Mouse (Mus musculus): ENCODE measurements around the gene Cmtr1.
"Not testable (repeated sequence)": the region's sequence is repeated elsewhere in the genome, so short reads cannot be mapped to it uniquely, and the experiment has no call there.

The Cmtr1 gene

DNA sequence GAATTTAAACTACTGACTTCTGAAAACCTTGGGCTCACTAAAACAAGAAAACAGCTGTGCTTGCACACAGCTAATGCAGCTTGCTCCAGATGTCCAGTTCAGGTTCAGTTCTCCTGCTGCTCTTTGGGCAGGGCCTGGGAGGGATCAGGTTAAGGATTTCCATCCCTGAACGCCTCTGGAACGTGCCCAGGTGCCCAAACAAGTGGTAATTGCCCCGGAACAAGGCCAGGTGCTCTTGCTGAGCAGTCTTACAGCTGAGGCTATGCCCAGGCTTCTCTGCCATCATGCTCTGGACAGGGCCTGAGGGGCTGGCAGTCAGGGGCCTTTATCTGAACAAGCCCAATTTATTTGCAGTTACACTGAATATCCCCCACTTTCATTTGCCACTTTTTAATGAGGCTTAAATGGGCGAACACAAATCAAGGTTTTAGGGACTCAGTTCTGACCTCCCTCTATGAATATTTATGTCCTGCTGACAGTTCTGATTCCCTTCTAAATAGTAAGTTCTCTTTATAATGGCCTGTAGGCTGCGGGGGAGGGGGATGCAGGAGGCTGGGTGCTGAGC is 46.7 kb downstream of the Cmtr1 start:
- DNase-seq = peak; percentile 46 to 59

DNA sequence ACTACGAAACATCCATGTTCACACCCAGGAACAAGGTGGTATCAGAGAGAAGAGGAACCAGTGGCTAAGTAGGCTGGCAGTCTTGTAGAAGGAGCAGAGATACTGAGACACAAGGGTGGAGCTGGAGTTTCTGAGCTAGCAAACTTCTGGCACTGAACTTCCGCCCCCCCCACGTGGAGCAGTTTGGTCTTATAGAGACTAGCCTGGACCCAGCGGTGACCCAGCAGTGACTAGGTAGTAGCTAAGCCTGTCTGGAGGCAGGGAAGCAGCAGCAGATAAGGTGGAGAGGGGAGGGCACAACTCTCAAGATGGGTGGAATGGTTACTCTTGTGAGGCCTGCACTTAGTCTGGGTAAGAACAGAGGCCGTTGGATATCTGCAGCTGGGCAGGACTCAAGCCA is 48.4 kb downstream of the Cmtr1 start:
- DNase-seq = no peak

DNA sequence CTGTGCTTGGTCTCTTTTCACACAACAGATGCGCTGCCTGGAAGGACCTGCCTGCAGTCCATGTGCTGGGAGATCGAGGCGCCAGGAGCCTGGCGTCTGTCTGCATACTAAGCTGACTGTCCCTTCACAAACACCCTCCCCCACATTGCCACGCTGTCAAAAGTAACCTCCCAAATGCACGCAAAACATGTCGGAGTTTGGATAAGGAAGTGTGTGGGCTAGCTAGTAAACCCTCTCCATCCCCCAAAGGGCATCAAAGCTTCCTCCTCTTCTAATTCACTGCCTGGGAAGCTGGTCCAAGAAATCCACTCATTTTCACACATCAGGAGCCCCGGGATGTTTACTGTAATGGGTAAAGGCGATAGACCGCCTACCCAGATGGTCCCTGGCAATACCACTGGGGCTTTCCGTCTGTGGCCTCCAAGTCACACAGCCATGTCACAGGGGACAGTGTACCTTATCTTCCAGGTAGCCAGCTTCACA is 50.2 kb downstream of the Cmtr1 start:
- DNase-seq = no peak

DNA sequence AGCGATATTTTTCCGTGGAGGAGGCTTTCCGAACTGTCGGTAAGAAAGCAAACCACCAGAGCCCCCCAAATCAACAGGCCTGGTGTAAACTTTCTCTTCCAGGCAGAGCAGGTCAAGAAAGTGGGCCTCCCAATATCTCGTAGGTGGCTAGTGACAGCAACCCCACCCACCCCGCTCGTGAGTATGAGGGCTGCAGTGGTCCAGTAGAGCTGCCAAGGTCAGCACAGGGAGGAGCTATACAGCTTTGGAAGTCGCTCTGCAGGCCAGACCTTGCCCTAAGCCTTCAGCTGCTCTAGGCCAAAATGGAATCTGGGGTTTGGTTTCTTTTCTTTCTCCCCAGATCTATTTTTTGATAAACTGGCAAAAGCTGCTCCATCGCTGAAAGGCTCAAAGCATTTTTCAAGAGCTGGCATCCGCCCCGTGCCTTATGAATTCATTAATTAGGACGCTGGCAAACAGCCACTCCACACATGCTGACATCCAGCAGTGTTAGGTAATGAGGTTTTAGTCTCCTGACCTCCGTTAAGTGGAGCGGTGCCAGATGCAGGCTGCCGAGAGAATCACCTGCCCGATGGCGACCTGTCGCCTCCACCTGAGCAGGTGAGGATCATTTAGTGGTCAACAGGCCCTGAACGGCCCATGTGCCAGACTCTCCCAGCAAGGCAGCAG is 50.8 kb downstream of the Cmtr1 start:
- peak; percentile 89 for DNase-seq

DNA sequence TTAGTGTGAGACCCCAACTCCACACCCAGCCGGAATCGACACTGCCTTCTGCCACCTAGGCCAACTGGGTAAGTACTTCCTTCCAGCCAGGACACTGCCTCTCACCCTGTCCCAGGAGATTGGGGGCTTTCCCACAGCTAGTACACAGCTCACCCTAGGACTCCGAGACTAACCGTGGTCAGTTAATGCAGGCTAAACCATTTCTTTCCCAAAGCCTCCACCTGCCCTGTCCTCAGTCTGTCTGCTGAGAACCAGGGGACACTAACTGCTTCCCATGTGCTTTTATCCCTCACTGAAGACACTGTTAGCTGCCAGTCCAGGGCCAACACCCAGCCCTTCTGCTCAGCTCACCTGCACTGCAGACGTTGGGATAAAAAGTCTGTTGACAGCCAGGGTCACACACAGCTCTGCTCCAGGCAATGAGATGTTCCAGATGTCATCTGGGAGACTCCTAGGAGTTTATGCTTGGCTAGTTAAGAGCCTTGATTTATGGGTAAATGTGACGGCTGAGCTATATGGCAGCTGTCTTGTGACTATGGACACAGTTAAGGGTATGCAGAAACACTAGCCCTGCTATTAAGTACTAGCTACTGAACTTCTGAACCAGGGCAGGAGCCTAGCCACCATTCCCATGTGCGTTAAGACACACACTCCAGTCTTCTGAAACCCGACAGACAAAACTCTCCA is 51.5 kb downstream of the Cmtr1 start:
- no peak for DNase-seq

DNA sequence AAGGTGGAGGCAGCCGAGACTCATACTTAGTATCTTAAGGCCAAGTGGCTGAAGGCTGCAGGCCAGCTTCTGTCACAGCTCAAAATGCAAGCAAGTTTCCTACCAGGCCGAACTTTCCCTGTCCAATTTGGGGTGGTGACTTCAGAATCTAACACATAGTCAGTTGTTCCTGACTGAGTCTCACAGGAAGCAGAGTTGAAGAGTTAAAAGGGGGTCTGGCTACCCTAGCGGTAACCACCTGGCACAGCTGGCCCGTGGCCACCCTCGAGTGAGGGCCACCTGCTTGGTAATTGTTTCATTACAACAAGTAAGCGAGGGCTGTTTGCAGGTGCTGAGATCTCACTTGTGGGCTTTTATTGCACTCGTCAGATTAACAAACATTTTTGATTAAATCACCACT is 52.2 kb downstream of the Cmtr1 start:
- no peak for DNase-seq

DNA sequence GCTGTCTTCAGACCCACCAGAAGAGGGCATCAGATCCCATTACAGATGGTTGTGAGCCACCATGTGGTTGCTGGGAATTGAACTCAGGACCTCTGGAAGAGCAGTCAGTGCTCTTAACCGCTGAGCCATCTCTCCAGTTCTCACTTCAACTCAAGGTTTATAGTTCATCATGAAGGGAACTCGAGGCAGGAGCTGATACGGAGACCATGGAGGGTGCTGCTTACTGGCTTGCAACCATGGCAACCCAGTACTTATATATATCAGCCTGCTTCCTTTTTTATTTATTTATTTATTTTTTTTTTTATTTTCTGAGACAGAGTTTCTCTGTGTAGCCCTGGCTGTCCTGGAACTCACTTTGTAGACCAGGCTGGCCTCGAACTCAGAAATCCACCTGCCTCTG is 53.3 kb downstream of the Cmtr1 start:
- DNase-seq = not testable (repeated sequence)

DNA sequence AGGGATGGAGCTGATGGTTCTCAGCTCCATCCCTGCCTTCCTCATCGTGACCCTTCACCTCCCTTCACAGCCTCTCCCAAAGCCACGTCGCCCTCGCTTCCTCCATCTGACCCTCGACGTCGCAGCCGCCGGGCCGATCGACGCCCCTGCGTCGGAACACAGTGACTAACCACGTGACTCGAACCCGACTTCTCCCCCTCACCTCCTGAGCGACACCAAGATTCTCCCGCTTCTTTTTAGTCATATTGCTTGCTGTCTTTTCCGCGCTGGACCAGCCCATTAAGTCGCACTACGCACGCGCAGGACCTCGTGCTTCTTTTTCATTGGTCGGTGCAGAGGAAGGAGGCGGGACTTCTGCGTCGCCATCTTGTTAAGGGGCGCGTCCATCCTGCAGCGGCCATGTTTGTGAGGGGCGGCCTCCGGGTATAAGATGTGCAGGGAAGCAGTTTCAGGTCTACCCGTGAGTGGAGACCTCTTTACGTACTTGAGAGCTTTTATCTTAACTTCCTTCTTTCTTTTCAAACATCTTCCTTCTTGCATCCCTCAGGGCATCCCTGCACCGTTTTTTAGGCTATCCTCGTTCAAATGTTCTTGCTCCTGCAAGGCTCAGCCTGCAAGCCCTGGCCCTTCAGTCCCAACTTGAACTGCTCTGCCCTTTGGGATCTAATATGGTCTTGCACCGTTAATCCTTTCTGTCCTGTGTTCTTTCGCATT is 56.5 kb downstream of the Cmtr1 start, which contains the start of gene Ccdc167:
Gene Ccdc167, minus strand, starts transcription at position 313 of the 714 bp plus-strand sequence.
- peak; percentile 95 for DNase-seq

DNA sequence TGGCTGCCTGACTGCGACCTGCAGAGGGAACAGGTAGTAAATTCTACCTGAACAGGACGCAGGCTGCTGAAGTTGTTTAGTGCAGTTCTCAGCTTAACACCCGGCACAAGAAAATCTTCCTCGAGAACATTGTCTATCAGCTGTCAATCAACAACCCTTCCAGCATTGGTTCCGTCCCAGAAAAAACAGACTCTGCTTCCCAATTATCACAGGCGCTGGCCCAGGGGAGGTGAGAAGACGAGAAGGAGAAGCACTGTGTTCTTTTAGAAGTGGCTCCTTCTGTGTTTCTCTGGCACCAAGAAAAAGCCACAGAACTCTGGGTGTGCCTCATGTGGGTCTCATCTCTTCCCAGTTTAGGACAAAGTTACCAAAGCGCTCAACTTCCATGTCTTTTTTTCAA is 58.3 kb downstream of the Cmtr1 start:
- no peak for DNase-seq

DNA sequence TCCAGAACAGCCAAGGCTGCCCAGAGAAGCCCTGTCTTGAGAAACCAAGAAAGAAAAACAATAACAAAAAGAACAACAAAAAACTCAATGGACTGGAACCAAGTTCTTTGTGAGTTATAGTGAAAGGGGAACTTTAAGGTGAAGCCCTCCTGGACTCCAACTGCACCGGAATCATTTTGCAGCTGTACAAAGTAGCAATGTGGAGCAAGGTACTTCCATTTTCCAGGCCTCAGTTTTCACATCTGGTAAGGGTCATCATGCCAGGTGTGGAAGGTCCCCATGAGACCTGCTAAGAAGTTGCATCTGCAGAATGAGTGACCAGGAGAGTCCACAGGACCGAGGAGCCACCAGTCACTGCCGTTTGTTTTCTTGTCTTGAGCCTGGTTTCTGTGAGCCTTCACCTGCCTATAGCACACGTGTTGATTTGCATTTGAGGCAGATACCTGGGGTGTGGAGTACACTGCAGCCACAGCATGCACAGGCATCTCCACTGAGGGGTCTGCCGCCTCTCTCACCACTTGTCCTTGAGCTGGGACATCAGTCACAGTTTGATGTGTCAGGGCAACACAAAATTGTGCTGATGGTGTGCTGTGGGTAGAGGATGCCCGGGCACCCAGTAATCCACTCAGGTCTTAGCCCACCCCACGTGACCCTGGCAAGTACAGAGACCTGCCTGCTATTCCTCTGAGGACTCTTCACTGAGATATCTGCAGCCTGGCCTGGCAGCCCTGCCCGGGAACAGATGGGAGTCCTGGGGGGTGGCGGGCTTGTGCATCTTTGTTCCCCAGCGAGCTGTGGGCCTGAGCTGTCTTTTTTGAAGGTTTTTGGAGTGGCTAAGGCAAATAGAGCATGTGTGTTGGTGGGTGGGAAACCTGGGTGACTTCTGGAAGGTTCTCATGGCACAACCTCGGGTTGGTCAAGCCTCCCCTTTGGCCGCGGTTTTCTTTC is 59.5 kb downstream of the Cmtr1 start:
- DNase-seq = no peak

DNA sequence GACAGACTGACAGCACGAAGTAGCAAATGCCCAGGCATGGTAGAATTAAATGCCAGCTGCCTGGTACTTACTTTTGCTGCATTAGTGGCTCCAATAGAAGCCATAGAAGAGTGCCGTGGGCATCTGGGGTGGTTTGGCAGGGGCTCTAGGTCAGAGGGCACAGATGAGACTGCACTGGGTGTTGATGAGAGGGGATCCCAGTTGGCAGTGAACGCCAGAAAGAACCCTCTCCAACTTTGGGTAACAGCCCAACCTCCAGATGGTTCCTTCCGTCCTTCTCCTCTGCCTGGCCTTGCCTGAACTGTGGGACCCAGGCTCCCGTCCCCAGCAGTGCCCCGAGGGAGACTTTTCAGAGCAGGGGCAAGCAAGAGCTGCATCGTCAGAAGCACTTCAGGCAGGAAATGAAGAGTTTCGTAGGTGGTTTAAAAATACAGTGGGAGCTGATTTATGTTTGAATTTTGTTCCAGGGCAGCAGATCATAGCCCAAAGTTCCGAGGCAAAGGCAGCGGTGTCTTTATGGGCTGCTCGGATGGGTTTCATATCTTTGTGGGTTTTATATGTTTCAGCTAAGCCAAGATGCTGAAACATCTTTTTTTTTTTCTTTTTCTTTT is 60.5 kb downstream of the Cmtr1 start:
- no peak for DNase-seq

DNA sequence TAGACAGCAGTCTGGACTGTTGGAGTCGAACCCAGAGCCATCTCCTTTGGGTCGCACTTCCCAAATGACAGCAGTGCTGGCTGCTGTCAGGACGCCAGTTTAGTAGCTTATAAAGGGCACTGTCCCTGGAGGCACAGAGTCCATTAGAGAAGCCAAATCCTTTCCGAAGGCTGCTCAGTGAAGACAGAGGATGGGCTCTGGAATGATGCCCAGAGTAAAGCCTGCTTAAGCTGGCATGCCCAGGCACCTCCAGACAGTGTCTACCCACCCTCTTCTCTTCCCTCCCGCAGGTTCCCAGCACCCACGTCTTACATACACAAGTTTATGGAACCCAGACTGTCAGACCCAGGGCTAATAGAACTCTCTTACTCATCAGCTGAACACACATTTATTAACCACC is 64.2 kb downstream of the Cmtr1 start:
- DNase-seq = no peak

DNA sequence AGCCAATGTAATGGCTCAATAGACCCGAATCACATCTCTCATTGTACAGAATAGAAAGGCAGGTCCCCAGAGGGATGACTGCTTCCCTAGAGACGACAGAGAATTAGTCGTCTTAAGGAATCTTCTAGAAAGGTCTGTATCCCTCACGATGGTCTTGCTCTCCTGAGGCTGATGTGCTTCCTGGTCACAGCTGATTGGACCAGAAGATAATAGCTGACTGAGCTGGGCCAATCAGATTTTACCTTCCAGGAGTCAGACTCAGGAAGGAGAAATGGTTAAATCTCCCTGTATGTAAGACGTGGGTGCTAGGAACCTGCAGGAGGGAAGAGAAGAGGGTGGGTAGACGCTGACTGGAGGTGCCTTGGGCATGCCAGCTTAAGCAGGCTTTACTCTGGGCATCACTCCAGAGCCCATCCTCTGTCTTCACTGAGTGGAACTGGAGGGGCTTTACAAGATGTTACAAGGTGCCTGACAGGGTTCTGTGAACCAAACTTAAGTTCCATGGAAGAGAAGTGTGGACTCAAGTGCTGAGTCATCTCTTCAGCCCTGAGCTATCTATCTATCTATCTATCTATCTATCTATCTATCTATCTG is 64.7 kb downstream of the Cmtr1 start:
- no peak for DNase-seq

DNA sequence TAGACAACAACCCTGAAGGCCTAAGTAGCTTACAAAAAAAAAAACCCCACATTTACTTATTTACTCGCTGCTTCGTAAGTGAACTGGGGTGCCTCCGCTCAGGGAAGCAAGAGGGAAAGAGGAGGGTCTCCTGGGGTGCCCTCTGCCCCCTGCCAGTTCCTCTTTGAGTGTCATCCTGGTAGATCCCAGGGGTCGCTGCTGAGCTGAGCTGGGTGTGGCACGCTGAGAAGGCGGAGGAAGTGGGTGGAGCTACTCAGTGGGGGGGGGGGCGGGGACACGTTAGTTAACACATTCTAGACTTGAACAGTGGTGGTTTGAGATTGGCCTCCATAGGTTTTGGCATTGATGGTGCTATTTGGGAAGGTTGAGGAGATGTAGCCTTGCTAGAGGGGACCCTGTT is 67.7 kb downstream of the Cmtr1 start:
- no peak for DNase-seq

DNA sequence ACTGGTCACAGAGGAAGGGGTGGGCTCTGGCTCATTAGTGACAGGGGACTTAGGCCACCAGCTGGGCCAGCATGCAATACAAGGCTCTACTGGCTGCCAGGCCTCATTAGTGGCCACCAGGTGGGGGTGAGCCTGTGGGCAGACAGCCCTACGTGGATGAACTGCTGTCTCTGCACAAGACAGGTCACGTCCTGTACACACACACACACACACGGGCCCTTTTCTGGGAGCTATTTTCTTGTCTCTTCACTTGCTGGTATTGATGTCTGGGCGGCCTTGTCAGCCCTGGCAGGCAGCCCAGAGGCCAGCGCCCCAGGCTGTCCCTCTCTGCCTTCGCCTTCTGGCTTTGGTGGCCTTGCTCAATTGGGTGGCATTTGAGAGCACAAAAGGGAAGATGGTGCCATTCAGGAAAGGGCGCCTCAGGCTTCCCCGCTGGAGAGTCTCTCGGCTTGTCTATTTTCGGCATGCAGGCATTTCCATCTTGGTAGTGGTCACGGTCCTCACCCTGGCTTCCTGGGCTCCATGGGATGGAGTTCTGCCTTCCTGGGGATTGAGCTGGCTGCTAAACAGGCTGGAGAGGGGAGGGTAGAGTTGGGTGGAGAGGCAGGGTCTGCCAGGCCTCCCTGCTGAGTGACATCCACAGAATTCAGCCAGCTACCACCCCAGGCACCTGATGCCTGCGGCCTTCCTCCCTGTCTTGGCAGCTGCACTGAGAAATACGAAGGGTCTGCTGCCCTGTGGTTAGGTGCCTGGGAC is 70.3 kb downstream of the Cmtr1 start:
- DNase-seq = no peak

DNA sequence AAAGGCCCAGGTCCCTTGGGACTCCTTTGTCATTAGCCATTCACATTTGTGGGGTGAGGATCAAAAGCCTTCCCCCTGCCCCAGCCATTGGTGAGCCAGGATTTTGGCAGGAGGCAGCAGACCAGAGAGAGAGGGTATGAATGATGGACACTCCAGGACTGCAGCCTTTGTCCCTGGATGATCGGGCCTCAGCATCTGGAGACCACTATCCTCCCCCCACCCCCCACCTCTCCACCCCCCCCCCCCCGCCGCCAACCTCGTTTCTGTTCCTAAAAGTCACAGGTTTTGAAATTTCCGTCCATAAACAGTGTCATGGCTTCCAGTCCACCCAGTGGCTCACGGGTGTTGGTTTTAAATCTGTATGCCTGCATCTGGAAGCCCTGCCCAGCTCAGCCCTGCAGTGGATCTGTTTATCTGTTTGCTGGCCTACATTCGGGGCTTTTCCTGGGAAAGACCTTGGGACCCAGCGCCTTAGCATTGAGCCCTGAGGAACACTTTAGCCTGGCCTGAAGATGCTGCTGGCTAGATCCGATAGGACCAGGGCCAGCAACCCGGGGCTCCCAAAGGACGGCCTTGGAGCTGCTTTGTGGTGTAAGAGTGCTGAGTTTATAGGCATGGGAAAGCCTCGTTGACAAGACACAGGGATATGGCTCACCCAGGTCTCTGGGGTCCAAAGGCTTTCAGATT is 71.0 kb downstream of the Cmtr1 start:
- no peak for DNase-seq

DNA sequence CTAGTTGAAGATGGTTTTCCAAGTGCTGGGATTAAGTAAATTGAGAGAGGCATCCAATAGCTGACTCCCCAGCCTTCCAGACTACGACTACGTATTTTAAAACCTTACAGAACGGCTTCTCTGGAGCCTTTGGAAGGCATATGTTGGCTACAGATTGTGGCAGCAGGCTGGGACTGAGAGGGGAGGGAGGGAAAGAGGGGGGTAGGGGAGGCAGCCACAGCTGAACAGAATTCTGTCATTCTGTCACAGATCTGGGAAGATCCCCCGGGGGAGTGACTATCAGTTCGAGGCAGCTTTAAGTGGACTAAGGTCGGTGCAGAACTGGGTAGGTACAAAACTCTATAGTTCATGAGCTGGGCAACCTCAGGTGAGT is 71.5 kb downstream of the Cmtr1 start:
- no peak for DNase-seq

DNA sequence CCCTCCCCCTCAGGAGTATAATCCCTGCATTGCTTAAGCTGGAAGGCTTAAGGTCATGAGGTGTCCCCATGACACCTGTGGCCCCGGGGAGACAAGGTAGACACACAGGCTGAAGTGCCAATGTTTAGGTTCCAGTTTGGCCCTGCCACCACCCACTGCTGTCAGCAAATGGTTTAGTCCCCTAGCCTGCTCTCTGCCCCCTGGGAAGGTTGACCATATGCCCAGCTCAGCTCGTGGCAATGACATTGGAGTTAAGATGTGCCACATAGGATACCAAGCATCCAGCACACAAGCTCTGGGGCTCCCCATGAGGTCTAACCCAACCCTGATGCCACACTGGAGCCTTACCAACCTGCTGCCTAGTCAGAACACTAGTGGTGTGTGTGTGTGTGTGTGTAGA is 72.1 kb downstream of the Cmtr1 start:
- DNase-seq = no peak

DNA sequence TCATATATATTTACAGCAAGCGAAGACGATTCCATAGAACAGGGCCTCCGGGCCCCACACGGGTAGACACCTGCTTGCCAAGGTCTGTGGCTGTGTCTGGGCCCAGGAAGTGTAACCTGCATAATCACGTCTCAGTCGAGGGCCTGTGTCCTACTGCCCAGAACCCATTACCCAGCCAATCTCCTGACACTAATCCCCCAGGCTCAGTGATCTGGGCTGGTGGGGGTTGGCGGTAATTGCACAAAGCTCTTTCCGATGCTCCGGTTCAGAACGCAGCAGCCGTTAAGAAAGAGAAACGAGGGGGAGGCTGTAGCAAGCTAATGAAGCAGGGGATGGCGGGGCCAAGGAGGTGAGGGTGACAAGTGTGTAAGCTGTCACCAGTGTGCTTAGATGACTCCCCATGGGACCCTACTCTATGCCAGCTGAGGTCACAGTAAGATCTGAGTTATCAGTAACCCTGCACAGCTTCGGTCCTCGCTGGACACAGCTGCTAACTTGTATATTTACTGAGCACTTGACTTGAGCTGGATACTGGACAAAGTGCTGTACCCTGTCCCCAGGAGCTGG is 76.1 kb downstream of the Cmtr1 start:
- no peak for DNase-seq
